Mouse (Mus musculus) testis, postnatal 10 days (tissue): ENCODE data around the gene Esf1.
A peak's percentile ranks its signal among the peaks of the same experiment; 100 is the strongest.
"Not testable (repeated sequence)": the region's sequence is repeated elsewhere in the genome, so short reads cannot be mapped to it uniquely, and the experiment has no call there.

Experiments
- DNase-seq: peaks from one replicate; pipeline ENCODE4 v3.0.0; 2021; ENCODE audit warnings: low spot score

The Esf1 gene

DNA sequence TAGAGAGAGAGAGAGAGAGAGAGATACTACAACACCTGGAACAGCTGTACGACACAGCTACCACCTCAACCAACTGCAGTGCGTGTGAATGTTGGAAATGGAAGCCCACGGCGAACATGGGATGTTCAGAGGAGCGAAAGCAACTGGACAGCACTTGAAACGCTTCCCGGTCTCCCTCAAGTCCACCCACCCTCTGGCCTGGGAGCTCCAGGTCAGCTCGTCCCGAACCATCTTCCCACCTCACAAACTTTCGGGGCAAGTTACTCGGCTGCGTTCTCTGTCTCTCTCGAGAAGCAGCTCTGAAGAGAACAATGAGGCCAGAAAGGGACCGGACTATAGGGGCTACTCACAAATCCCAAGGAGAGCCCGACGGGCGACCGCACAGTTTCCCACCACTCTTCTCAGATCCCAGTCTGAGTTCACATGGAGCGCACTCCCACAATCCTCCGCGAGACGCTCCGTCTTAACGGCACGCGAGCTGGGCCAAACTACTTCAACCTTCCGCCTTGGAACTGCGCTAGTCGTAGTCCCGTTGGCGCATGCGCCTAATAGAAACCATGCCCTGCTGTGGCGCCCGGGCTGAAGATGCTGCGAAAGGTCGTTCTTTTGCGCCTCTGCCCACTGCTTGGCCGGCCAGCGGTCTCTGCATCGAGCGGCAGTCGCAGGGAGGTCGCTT is at the start of gene Esf1, which contains the start of gene Ndufaf5:
Gene Esf1 (minus strand): TSS at position 438 of the 676 bp plus-strand sequence.
Gene Ndufaf5 (plus strand): TSS at position 523 of the 676 bp plus-strand sequence.
- peak; percentile 94 for DNase-seq

DNA sequence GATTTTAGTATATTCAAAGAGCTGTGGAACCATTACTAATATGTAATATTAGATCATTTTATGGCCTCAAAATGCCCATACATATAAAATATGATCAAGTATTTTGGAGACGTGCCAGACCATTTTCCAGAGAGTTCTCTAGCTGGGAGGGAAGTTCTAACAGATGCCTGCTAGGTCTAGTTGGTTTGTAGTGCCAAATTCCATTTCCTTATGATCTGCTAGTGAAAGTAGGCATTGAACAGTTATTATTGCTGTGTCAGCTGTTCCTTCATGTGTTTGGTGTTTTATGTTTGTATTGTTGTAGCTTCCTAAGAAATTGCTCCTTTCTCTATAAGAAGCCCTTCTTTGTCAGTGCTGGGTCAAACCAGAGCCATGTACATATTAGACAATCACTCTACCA is 45.6 kb upstream of the Esf1 start:
- DNase-seq, result no peak

DNA sequence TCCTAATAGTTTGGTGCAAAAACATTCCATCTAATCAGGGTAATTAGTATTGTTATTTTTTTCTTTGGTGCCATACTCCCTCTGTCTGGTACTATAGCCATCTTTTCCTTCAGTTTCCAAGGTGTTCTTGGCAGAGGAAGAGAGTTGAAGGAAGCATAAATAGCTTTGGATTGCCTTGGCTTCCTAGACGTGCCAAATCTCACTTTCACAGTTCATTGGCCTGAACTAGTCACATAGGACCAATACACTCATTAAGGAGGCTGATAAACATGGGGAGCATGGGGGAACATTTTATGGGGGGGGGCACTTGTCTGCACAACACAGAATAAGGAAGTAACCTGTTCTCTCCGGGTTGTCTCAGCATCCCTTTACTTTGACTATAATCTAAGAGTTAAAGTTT is 45.1 kb upstream of the Esf1 start:
- DNase-seq, result no peak

DNA sequence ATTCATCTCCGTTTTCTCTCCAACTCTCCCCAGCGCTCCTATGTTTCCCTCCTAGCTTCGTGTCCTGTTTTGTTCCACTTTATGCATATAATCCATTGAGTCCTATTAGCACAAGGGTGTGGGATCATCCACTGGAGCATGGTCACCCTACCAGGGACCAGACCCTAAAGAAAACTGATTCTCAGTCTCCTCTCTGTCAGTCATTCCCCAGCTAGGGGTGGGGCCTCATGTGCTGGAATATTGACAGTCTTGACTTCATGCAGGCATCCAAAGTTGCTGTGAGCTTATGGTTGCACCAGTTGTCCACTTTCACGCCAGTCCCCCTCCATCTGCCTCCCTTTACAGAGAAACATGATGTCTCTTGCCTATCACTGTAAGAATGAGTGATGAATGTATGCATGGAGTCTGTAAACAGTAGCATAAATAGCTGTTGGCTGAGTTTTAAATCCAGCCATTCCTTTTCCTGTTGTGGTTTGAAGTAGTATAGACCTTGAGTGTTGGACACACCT is 44.2 kb upstream of the Esf1 start:
- no peak for DNase-seq

DNA sequence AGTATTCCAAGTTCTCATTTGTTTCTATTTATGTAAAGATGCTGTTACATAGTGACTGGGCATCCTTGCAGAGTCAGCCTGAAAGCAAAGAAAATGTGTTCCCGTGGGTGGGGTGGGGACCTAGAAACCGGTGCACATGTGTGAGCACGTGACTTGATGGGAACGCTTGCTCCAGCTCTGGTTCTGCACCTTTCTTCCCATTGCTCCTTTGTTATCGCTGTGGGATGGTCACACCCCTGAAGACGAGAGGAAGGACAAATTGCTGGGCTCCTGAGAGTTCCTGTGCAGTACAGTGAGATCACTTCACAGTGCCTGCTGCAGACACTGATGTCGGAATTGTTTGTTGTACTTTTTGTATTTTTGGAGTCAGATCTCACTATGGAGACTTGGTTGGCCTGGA is 33.4 kb upstream of the Esf1 start:
- no peak for DNase-seq

DNA sequence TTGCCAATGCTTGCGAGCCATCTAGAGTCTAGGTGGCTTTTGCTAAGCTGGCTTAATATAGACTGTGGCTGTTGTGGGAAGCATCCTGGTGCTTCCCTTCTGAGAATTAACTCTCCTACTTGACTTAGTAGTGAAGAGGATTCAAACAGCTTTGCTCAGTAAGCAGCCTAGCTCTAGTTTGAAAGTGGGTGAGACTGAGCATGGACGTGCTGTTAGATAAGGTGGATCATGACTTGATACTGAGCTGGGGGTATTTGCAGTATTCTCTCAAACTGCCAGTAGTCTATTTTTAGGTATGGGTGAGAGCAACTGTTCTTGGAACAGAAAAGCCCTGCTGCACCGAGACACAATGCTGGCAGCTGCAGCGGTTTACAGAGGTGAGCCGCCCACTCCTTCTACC is 32.2 kb upstream of the Esf1 start:
- no peak for DNase-seq

DNA sequence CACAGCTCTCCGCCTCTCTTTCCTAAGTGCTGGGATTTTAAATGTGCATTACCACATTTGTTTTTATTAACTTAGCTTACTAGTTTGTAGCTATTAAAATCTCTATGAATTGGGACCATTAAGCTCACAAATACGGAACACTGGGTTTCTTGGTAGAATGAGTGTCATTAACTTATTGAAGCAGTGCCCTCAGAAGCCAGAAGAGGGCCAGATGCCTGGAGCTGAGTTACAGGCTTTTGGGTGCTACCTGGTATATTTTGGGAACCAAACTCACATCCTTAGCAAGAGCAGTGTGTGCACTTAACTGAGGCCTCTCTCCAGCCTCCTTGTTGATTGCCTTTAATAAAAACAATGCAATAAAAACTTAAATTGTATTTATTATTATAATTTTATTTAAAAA is 30.3 kb upstream of the Esf1 start:
- DNase-seq, result no peak

DNA sequence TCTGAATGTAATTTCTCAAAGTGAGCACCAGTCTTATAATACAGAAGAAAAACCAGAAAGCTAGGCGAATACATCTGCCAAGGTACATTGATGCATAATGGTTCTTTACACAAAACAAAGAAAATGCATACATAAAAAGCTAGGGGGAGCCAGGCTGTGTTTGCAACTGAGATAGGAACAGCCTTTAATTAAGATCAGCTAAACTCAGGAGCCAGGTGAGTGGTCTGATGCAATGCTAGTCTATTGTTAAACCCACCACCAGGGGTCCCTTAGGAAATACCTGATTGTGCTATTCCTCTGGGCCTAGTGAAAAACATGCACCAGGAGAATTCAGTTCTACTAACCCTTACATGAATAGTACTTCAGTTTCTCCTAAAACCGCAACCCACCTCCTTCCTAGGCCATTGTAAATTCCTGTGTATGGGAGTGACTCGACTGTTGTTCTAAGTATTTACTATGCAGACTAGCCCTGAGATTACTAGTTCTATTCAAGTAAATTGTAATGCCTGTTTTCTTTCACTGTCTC is 15.4 kb upstream of the Esf1 start:
- DNase-seq, result not testable (repeated sequence)

DNA sequence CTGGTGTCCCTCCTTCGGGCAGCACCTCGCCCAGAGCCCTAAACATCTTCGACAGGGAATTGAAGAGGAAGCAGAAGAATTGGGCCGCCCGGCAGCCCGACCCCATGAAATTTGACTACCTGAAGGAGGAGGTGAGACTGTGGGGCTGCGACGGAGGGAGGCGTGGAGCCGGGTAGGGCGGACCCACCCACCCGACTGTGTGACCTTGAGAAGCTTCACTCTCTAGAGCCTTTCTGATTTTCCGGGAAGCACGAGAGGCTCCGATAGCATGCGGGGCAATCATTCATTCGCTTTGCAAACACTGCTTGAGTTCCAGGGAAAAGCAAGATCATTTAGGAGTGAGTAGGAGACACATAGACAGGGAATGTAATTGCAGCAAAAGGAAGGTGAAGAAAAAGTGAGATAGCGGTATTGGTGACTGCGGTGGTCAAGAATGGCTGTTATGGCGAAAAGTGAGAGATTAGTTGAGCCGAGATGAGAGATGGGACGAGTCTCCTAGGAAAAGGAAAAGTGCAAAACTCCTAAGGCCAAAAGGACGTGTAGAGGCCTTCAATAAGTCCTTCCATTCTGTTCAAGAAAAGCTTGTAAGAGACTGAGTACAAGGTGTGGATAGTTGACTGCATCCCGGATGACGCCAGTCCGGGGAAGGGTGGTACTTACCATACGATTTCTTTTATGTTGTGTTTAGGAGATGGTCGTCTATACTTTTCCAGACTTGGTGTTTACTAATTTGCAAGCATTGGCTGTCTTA is 614 bp upstream of the Esf1 start:
- no peak for DNase-seq

DNA sequence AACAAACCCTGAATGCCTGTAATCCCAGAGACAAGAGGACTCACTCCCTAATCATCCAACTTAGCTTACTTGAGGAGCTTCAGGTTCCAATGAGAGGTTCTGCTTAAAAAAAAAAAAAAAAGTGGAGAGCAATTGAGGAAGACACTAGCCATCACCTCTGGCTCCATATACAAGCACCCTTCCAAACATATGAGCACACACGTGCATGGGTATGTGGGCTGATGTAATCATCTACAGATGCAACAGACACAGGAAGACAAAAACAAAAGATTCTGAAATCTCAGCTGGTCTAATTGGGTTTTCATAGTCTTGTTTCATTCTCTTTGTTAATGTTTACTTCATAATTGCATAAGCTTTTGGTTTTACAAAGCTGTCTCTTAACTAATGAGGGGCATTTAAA is 1.3 kb downstream of the Esf1 start:
- DNase-seq, result no peak

DNA sequence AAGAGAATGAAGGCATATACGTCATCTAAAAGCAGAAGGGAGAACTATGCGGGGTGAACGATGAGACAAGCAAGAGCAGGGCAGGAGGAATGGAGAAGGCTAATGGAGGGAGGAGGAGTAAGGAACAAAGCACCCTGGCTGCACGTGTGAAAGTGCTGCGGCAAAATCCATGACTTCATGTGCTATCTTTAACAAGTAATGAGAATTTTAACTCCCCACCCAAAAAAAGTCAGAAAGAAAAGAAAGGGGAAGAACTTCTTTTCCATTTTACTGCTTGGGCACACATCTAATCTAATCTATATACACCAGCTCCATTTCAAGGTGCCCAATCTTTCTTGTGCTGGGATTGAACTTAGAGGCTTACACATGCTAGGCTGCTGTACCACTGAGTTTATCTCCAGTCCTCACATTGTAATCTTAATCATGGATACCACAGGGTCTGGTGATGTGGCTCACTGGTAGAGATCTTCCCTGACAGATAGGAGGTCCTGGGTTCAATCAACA is 7.0 kb downstream of the Esf1 start:
- DNase-seq, result no peak

DNA sequence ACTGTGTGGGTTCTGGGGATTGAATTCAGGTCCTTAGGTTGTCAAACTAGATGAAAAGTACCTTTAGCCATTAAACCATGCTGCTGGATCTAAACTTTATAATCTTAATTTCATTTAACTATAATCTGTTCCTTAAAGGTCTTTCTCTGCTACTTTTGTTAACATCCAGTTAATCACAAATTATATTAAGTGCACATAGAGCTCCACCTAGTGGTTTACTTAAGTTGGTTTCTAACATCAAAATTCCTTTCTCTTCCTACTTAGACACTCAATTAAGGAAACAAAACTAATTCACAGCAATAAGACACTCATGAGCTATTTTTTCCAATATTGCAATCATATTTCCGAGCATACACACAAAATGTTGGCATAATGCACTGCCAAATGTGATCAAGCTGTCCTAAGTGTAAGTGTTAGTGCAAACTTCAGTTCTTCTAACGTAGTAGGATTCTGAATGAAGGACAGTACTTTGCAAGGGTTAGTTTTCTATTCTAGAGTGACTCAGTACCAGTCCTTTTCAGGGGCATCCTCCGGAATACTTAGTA is 11.1 kb downstream of the Esf1 start:
- no peak for DNase-seq

DNA sequence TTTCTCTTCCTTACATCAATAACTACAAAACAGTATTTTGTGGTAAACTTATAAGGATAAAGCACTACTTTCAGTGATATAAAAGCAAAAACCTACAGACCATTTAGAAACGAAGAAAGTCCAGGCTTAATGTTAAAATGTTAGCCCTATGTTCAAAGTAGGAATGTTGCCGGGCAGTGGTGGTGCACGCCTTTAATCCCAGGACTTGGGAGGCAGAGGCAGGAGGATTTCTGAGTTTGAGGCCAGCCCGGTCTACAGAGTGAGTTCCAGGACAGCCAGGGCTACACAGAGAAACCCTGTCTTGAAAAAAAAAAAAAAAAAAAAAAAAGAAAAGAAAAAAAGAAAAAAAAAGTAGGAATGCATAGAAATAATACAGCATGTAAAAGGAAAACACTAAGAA is 18.6 kb downstream of the Esf1 start, which contains the start of gene Gm17374:
Gene Gm17374 (plus strand): TSS at position 301 of the 400 bp plus-strand sequence.
- DNase-seq, result not testable (repeated sequence)

DNA sequence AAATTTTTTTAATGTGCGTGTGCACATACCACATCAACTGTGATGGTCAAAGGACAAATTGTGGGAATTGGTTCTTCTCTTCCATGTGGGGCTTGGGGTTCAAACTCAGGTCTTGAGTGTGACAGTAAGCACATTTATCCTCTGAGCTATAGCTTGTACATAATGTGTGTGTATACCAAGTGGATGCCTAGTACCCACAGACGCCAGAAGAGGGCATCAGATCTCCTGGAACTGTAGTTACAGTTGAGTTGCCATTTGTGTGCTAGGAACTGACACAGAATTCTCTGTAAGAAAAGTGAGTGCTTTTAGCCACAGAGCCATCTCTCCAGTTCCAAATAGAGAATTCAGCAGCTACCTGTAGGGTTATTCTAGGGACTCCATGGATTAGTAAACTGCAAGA is 44.8 kb downstream of the Esf1 start:
- no peak for DNase-seq

DNA sequence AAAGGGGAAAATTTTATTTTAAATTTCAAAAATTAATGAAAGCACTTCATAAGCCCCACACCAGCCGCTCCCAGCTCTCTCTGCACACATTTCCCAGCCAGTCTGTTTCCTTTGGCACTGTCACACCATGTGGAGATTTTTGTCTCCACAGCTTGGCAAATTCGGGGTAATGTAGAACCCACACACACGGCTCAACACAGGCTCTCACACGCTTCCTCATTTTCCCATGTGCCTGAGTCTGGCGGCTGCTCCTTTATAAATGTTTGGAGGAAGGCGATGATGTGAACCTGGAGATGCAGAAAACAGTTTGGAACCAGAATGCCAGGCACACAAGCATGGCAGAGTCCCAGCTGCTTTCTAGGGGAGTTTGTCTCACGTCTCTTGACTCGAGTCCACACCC is 56.5 kb downstream of the Esf1 start:
- no peak for DNase-seq

DNA sequence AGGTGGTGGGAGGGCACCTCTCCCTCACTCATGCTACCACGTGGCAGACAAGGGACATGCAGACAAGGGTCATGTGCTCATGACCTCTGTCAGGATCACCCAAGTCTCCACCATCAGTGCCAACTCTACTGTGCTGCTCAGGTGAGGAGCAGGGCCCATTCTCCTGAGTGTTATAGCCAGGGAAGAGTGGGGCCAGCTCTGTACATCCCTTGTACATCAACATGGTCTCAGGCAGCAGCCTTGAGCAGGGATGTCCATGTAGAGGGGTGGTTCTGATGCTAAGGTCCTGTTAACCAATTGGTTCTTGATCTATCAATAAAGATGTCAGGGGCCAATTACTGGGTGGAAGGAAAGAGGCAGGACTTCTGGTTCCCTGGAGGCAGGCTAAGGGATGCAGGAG is 61.4 kb downstream of the Esf1 start:
- no peak for DNase-seq

DNA sequence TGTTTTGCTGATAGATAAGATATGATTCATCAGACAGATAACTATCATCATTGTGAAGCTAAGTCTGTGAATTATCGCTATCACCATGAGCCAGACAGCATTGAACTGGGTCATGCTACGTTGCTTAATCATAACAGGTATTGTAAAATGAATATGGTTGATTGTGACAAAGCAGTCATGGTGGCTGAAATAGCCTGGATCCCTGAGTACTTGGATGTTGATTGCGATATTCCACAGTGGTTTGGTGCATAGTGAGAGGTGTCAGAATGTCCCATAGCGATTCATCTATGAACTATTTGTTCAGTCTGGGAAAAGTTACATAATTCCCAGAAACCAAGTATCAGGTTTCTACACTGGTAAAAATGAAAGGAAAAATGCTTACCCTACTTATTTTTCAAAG is 62.7 kb downstream of the Esf1 start:
- DNase-seq, result no peak

DNA sequence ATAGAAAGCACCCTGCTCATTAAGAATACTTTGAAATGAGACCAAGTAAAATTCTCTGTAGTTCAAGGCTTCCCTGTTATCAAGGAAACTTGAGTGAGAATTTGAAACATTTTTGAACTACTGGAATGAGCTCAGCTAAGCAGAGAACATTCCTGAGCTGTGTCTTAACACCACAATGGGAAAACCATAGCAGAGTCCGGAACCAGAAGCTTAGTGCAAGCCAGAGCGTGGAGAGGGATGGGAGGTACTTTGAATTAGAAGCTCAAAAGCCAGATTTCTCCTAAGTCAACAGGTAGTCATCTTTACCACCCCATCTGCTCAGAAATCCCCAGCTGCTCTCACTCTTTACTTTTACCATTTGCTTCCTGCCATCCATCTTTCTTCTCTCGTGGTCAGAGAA is 65.4 kb downstream of the Esf1 start:
- DNase-seq, result no peak

DNA sequence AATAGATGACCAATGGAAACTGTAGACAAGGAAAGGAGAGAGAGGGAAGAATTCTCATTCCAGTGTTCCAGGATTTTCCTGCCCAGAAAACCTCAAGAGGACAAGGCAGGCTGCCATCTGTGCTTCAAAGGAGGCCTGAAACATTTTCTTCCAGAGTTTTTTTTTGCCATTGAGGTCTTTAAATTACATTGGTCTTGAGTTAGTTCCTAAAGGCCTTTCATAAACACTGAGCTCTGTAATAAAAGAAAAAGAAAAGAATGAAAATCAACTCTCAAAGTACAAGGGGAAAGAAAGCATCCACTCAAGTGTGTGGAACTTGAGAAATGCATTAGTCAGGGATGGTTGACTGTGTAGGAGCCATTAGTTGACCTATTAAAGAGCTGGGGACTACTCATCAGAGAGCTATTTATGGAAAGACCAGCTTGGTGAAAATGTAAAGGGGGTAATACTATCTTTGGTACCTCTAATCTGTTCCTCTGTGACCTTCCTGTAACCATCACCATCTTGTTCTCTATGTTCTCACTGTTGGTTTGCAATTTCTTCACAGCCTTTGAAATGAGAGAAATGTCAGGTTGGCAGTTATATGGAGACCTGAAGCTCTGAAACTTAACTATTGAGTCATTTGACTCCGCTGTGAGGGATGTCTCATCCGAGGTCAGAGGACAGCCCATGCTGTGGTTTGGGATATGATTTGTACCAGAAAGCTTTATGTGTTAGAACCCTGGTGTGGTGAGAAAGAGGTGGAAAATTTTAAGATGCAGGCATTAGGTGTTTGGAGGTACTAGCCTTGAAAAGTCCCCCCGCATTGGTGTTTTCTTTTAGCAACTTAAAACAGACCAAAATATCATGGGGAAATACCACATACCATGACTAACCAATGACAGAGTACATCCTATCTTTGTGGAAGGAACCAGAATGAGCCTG is 69.6 kb downstream of the Esf1 start:
- no peak for DNase-seq

DNA sequence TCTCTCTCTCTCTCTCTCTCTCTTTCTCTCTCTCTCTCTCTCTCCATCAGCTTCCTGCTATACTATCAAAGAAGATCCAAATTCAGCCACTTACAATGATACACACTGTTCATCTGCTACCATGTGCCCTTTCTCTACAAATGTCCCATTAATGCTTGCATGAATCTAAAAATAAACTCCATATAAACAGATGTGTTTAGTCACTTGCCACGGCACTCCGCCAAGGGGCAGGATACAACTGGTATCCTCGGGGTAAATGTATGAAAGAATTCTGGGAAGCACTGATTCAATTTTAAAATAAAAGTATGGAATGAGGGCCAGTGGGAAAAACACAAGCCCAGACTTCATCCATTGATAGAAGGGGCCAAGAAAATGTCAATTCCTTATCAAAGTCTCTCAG is 70.4 kb downstream of the Esf1 start:
- no peak for DNase-seq

DNA sequence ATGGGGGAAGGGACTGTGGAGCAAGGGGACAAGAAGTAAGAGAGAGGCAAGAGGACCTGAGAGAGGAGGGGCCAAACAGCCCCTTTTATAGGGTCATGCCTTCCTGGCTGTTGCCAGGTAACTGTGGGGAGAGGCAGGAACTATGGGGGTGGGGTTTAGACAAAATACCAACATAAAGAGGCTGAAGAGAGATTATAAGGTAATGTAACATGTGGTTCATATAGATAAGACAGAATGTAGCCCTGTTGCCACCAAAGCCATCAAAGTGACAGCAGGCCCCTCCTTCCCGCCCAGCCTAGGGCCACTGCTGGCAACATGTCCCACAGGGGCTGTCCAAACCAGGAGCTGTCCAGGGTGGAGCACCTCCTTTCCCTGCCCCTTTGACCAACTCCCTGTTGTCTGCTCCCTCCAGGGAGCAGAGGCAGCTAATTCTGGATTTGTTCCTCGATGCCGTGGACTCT is 73.2 kb downstream of the Esf1 start:
- DNase-seq, result no peak

DNA sequence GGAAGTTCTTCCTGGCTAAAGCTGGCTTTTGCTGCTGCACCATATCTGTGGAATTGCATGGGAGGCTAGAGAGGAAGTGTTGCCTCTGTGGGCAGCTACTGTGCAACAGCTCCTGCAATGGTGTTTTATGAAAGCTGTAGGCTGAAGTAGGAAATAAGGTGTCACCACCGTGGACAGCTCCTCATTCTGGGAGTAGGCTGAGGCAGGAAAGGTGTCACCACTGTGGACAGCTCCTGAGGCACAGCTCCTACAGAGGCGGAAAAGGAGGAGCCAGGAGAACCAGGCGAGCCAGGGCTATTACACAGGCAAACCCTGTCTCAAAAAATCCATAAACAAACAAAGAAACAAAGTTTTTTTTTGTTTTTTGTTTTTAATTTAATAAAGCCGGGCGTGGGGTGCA is 74.3 kb downstream of the Esf1 start:
- DNase-seq, result no peak
